Mouse (Mus musculus) CD8-positive naive resting alpha-beta T cell, adult 2 months (primary cell): ENCODE measurements around the gene Bckdha.

Experiments
- DNase-seq, 2 experiments: peaks; one replicate each; pipeline ENCODE4 v3.0.0; 2022; ENCODE audit warnings: low read depth in 2 of 2, low spot score in 2 of 2

Bckdha gene

GRCm38 (mm10) chr7:25614831-25615705, 43.7 kb downstream of the Bckdha start:
- no peak for DNase-seq

GRCm38 (mm10) chr7:25614086-25614485, 44.7 kb downstream of the Bckdha start:
- no peak for DNase-seq

GRCm38 (mm10) chr7:25611501-25611900, 47.3 kb downstream of the Bckdha start:
- no peak for DNase-seq

- DNase-seq = no peak
Measured at GRCm38 (mm10) chr7:25610056-25610455, 48.7 kb downstream of the Bckdha start.

- DNase-seq = no peak
Measured at GRCm38 (mm10) chr7:25607196-25607595, 51.6 kb downstream of the Bckdha start.

- no peak for DNase-seq
Measured at GRCm38 (mm10) chr7:25606625-25607063, 52.1 kb downstream of the Bckdha start.

- DNase-seq = no peak
Measured at GRCm38 (mm10) chr7:25601346-25601745, 57.4 kb downstream of the Bckdha start.

- DNase-seq = no peak
Measured at GRCm38 (mm10) chr7:25600666-25601065, 58.1 kb downstream of the Bckdha start.

GRCm38 (mm10) chr7:25599663-25600062, 59.1 kb downstream of the Bckdha start:
- peak; percentile 74 to 79 for DNase-seq

- DNase-seq = no peak
Measured at GRCm38 (mm10) chr7:25593859-25594258, 64.9 kb downstream of the Bckdha start.

- no peak for DNase-seq
Measured at GRCm38 (mm10) chr7:25591226-25591625, 67.6 kb downstream of the Bckdha start.

GRCm38 (mm10) chr7:25585351-25586204, 73.2 kb downstream of the Bckdha start:
- no peak for DNase-seq

- no peak for DNase-seq
Measured at GRCm38 (mm10) chr7:25584651-25585050, 74.1 kb downstream of the Bckdha start.

- DNase-seq = no peak
Measured at GRCm38 (mm10) chr7:25582301-25582810, 76.4 kb downstream of the Bckdha start.
